Mouse (Mus musculus) MEL (cell line): ENCODE measurements around the gene Wdr5. TPM values are rescaled to one million over a fixed set of nuclear protein-coding genes. Genes with fewer than 3 reads are reported as not detected.
A peak's percentile ranks its signal among the peaks of the same experiment; 100 is the strongest.

ENCODE experiments used
- DNase-seq: peaks from one replicate; pipeline ENCODE4 v3.0.0; 2011; ENCODE audit warnings: low read depth, low spot score
- H3K27ac ChIP-seq: 2 replicates; pipeline ENCODE4 v1.5.1; 2012; ENCODE audit warnings: low read depth, mild to moderate bottlenecking, control low read depth, low read length, moderate library complexity; ENCODE audit not compliant: control insufficient read depth
- H3K27me3 ChIP-seq, 2 experiments: fragments of 150-350 bp in 1 of 2; sonication (generic) in 1 of 2; 2 replicates each; pipeline ENCODE4 v1.6.1; 2012; ENCODE audit warnings: low read length in 2 of 2, mild to moderate bottlenecking in 2 of 2, improper control_type of control experiment in 1 of 2, moderate library complexity in 1 of 2; ENCODE audit not compliant: insufficient read depth in 2 of 2, control insufficient read depth in 1 of 2
- H3K36me3 ChIP-seq, 2 experiments: 2 replicates each; pipeline ENCODE4 v1.6.1; 2012 to 2014; ENCODE audit warnings: low read length in 2 of 2, improper control_type of control experiment in 1 of 2, inconsistent platforms in 1 of 2, mild to moderate bottlenecking in 1 of 2; ENCODE audit not compliant: insufficient read depth in 2 of 2, control insufficient read depth in 1 of 2
- H3K4me1 ChIP-seq, 2 experiments: fragments of 150-350 bp in 1 of 2; sonication (generic) in 1 of 2; 2 replicates each; pipeline ENCODE4 v1.6.1; 2012; ENCODE audit warnings: low read length in 2 of 2, improper control_type of control experiment in 1 of 2, mild to moderate bottlenecking in 1 of 2; ENCODE audit not compliant: insufficient read depth in 2 of 2, control insufficient read depth in 1 of 2
- H3K4me3 ChIP-seq, 2 experiments: fragments of 150-350 bp in 1 of 2; sonication (generic) in 1 of 2; 2 replicates each; pipeline ENCODE4 v1.5.1; 2012; ENCODE audit warnings: low read depth in 2 of 2, low read length in 2 of 2, mild to moderate bottlenecking in 2 of 2, moderate library complexity in 2 of 2, control low read depth in 1 of 2, improper control_type of control experiment in 1 of 2; ENCODE audit not compliant: control insufficient read depth in 1 of 2, insufficient read depth in 1 of 2
- H3K79me2 ChIP-seq: 2 replicates; pipeline ENCODE4 v1.6.1; 2012; ENCODE audit warnings: mild to moderate bottlenecking, low read length, moderate library complexity; ENCODE audit not compliant: control insufficient read depth, poor library complexity, insufficient read depth
- H3K9ac ChIP-seq: 2 replicates; pipeline ENCODE4 v1.6.1; 2012; ENCODE audit warnings: low read depth, mild to moderate bottlenecking, control low read depth, low read length, moderate library complexity; ENCODE audit not compliant: control insufficient read depth, poor library complexity, severe bottlenecking
- H3K9me3 ChIP-seq: fragments of 150-350 bp; sonication (generic); replicated peaks from 2 replicates; pipeline ENCODE4 v1.6.1; 2012; ENCODE audit warnings: mild to moderate bottlenecking, low read length, improper control_type of control experiment, moderate library complexity; ENCODE audit not compliant: insufficient read depth
- BHLHE40 ChIP-seq: IDR thresholded peaks from 2 replicates; pipeline ENCODE4 v1.6.1; 2012; ENCODE audit warnings: low read depth, mild to moderate bottlenecking, inconsistent platforms, low read length, improper control_type of control experiment, borderline replicate concordance
- CHD1 ChIP-seq: IDR thresholded peaks from 2 replicates; pipeline ENCODE4 v1.6.1; 2012; ENCODE audit warnings: low read depth, mild to moderate bottlenecking, inconsistent platforms, low read length, improper control_type of control experiment
- CTCF ChIP-seq, 3 experiments: IDR thresholded peaks in 2 of 3; conservative IDR thresholded peaks in 1 of 3; 2 replicates each; pipeline ENCODE4 v1.5.1; 2011 to 2012; ENCODE audit warnings: low read length in 3 of 3, low read depth in 2 of 3, mild to moderate bottlenecking in 2 of 3, improper control_type of control experiment in 1 of 3, inconsistent platforms in 1 of 3, mixed read lengths in 1 of 3, moderate library complexity in 1 of 3; ENCODE audit not compliant: control insufficient read depth in 1 of 3, insufficient read depth in 1 of 3, poor library complexity in 1 of 3, severe bottlenecking in 1 of 3
- EP300 ChIP-seq, 2 experiments: IDR thresholded peaks; 2 replicates each; pipeline ENCODE4 v1.6.1; 2011; ENCODE audit warnings: improper control_type of control experiment in 2 of 2, low read length in 2 of 2, low read depth in 1 of 2, mild to moderate bottlenecking in 1 of 2
- ETS1 ChIP-seq: IDR thresholded peaks from 2 replicates; pipeline ENCODE4 v1.6.1; 2012; ENCODE audit warnings: low read depth, mild to moderate bottlenecking, inconsistent platforms, low read length, improper control_type of control experiment, moderate library complexity
- GATA1 ChIP-seq: IDR thresholded peaks from 2 replicates; pipeline ENCODE4 v1.6.1; 2011; ENCODE audit warnings: low read depth, low read length, improper control_type of control experiment
- HCFC1 ChIP-seq: IDR thresholded peaks from 2 replicates; pipeline ENCODE4 v1.6.1; 2012; ENCODE audit warnings: low read depth, mild to moderate bottlenecking, inconsistent platforms, low read length, improper control_type of control experiment, moderate library complexity
- MAFK ChIP-seq: IDR thresholded peaks from 2 replicates; pipeline ENCODE4 v1.6.1; 2011; ENCODE audit warnings: low read depth, mild to moderate bottlenecking, low read length, improper control_type of control experiment, borderline replicate concordance
- MAX ChIP-seq: IDR thresholded peaks from 2 replicates; pipeline ENCODE4 v1.6.1; 2011; ENCODE audit warnings: low read length, improper control_type of control experiment
- MXI1 ChIP-seq: IDR thresholded peaks from 2 replicates; pipeline ENCODE4 v1.6.1; 2011; ENCODE audit warnings: mild to moderate bottlenecking, low read depth, low read length, improper control_type of control experiment
- MYB ChIP-seq: IDR thresholded peaks from 2 replicates; pipeline ENCODE4 v1.6.1; 2011; ENCODE audit warnings: mild to moderate bottlenecking, low read depth, low read length, improper control_type of control experiment
- POLR2A ChIP-seq, 2 experiments: IDR thresholded peaks; 2 replicates each; pipeline ENCODE4 v1.6.1; 2011 to 2012; ENCODE audit warnings: low read length in 2 of 2, mild to moderate bottlenecking in 2 of 2, control low read depth in 1 of 2, improper control_type of control experiment in 1 of 2, low read depth in 1 of 2, moderate library complexity in 1 of 2; ENCODE audit not compliant: control insufficient read depth in 1 of 2, insufficient read depth in 1 of 2, poor library complexity in 1 of 2
- RAD21 ChIP-seq: IDR thresholded peaks from 2 replicates; pipeline ENCODE4 v1.6.1; 2011; ENCODE audit warnings: mild to moderate bottlenecking, low read depth, low read length, improper control_type of control experiment
- RCOR1 ChIP-seq: IDR thresholded peaks from 2 replicates; pipeline ENCODE4 v1.6.1; 2012; ENCODE audit warnings: low read depth, mild to moderate bottlenecking, inconsistent platforms, low read length, improper control_type of control experiment
- SIN3A ChIP-seq: IDR thresholded peaks from 2 replicates; pipeline ENCODE4 v1.6.1; 2012; ENCODE audit warnings: low read length, improper control_type of control experiment, inconsistent platforms
- TCF12 ChIP-seq: IDR thresholded peaks from 2 replicates; pipeline ENCODE4 v1.6.1; 2014; ENCODE audit warnings: low read depth, mild to moderate bottlenecking, inconsistent platforms, low read length, improper control_type of control experiment, moderate library complexity
- USF2 ChIP-seq, 2 experiments: IDR thresholded peaks; 2 replicates each; pipeline ENCODE4 v1.6.1; 2011 to 2012; ENCODE audit warnings: improper control_type of control experiment in 2 of 2, low read length in 2 of 2, borderline replicate concordance in 1 of 2, inconsistent platforms in 1 of 2, low read depth in 1 of 2, mild to moderate bottlenecking in 1 of 2; ENCODE audit not compliant: insufficient read depth in 1 of 2
- ZNF384 ChIP-seq: IDR thresholded peaks from 2 replicates; pipeline ENCODE4 v1.6.1; 2012; ENCODE audit warnings: low read depth, mild to moderate bottlenecking, inconsistent platforms, low read length, improper control_type of control experiment
- polyA plus RNA-seq, 2 experiments: library from polyadenylated mRNA; stranded (reverse) in 1 of 2; unstranded in 1 of 2; fragments of >175 nt in 1 of 2; fragments of >200 nt in 1 of 2; gene quantifications; 2 replicates each; pipeline versions ENCODE4 v1.2.1 to v1.2.4; 2012; ENCODE audit warnings: low replicate concordance in 2 of 2, low read depth in 1 of 2; ENCODE audit not compliant: insufficient read length in 2 of 2, insufficient read depth in 1 of 2, missing spikeins in 1 of 2
- total RNA-seq: library from RNA; depleted of rRNA; stranded (reverse); fragments of 300-350 nt; gene quantifications from 2 replicates; pipeline ENCODE4 v1.2.3, GENCODE M21; 2012

Wdr5 gene
- total and polyA plus RNA-seq, 3 experiments = 78.3 to 96.9 TPM; not detected in 1

DNA sequence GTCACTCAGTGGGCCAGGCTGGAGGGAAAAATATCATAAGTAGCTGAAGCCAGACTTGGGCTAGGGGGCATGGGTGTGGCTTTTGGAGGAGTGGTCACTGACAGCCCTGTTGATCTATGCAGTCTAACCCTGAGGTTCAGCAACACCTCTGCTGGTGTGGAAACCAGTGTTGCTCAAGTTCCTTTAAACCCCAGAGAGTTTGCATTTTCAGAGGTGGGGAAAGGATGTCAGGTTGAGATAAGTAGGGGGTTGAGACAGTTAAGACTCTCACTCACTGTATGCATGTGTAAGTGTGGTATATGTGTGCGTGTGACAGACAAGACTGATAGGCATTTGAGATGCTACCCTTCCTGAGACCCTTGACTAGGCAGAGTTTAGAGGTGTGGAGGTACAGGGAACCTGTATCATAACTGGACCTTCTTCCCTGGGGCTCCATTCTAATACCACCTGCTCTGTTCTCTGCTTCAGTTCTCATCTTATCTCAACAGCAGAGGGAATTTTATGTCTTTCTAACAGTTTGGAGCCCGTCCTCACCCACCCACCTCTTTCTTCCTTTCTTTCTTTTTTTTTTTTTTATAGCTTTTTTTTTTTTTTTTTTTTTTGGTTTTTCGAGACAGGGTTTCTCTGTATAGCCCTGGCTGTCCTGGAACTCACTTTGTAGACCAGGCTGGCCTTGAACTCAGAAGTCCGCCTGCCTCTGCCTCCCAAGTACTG lies 27.5 kb upstream of the Wdr5 start (continued):
- TF ChIP-seq MYB (no peak; the same call in 1 of the 2 replicates), ETS1 (peak; percentile 26; the same call in 1 of the 2 replicates), CTCF (IDR thresholded peaks at IDR 0.05 in 2 of 3, conservative IDR thresholded peaks at IDR 0.05 in 1 of 3; ENCODE audit: control insufficient read depth in 1 of 3, insufficient read depth in 1 of 3, low read depth in 2 of 3, low read length in 3 of 3, poor library complexity in 1 of 3, severe bottlenecking in 1 of 3) (no peak)
- TF ChIP-seq, all 39 proteins: peak for 10

DNA sequence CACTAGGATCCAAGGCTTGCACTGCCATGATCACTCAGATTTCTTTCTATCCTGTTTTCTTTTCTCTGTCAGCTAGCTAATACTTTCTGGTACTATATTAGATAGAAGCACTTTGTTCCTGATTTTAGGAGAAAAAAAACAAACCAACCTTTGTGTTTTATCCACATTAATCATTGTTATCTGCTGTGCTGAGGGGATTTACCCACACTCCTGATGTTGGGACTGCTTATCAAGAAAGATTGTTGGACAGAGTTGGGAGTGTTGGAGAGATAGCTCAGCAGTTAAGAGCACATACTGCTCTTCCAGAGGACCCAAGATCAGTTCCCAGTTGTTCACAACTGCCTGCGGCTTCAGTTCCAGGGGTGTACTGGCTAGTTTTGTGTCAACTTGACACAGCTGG lies 26.6 kb upstream of the Wdr5 start:
- no peaks in the 10 kb centered on the region for H3K79me2 ChIP-seq
- peaks cover 13 to 34% of the 10 kb centered on the region in 2 experiments for H3K4me1 ChIP-seq
- DNase-seq = peak; percentile 28
- H3K36me3 ChIP-seq = peaks cover 0 to 17% of the 10 kb centered on the region in 2 experiments; a peak in 2 of 4 replicates
- H3K9me3 ChIP-seq = no peaks in the 10 kb centered on the region
- H3K4me3 ChIP-seq = no peak overlapping the region
- peak; percentile 62 for TF ChIP-seq ZNF384
- peak; percentile 83 for TF ChIP-seq GATA1
- TF ChIP-seq MAX = no peak
- TF ChIP-seq SIN3A = 0 out of 2 replicates have a peak, but pooled peaks have one; percentile 17
- no peak for TF ChIP-seq HCFC1
- TF ChIP-seq RCOR1 = peak; percentile 91
- TF ChIP-seq MXI1 = no peak
- no peak for TF ChIP-seq USF2 (IDR thresholded peaks at IDR 0.05; ENCODE audit: borderline replicate concordance in 1 of 2, insufficient read depth in 1 of 2, low read depth in 1 of 2, low read length in 2 of 2)
- TF ChIP-seq POLR2A (IDR thresholded peaks at IDR 0.05; ENCODE audit: control insufficient read depth in 1 of 2, insufficient read depth in 1 of 2, low read depth in 1 of 2, low read length in 2 of 2, poor library complexity in 1 of 2) = no peak
- peak; percentile 59 to 67 for TF ChIP-seq EP300 (IDR thresholded peaks at IDR 0.05; ENCODE audit: low read depth in 1 of 2, low read length in 2 of 2)
- no peak for TF ChIP-seq BHLHE40
- TF ChIP-seq TCF12 = peak; percentile 62
- peak; percentile 43; the same call in 1 of the 2 replicates for TF ChIP-seq MAFK
- no peak for TF ChIP-seq CHD1
- H3K9ac ChIP-seq = no peak overlapping the region
- H3K27me3 ChIP-seq = no peaks in the 10 kb centered on the region
- no peak overlapping the region for H3K27ac ChIP-seq

DNA sequence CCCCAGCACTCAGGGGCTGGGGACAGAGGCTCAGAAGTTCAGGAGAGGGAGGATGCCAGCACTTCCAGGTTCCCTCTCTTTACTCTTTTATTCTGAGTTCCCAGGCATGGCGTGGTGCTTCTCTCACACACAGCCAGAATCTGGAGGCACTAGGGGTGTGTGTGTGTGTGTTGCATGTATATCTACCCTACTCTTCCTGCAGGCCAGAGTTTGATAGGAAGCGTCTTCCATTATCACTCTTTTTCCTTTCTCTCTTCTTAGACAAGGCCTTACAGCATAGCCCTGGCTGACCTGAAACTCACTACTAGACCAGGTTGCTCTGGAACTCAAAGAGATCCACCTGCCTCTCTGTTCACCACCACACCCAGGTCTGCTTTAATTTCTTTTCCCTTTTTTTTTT lies 24.0 kb upstream of the Wdr5 start:
- Histone ChIP-seq H3K79me2 (no peaks in the 10 kb centered on the region), H3K4me1 (peaks cover 13 to 34% of the 10 kb centered on the region in 2 experiments), H3K4me3 (no peak overlapping the region), H3K27ac (peak overlapping the region; percentile 20; the same call in 1 of the 2 replicates), H3K36me3 (peaks cover 0 to 16% of the 10 kb centered on the region in 2 experiments; a peak in 2 of 4 replicates)
- peak; percentile 38 for DNase-seq
- TF ChIP-seq EP300 (IDR thresholded peaks at IDR 0.05; ENCODE audit: low read depth in 1 of 2, low read length in 2 of 2) = peak in 1 of 2 experiments; percentile 53; a peak in 1 of 4 replicates
- TF ChIP-seq TCF12 = peak; percentile 20; the same call in 1 of the 2 replicates
- no peak for TF ChIP-seq RAD21
- TF ChIP-seq GATA1 = 0 out of 2 replicates have a peak, but pooled peaks have one; percentile 28
- TF ChIP-seq, all 39 proteins: peak for 3
- no peaks in the 10 kb centered on the region for H3K9me3 ChIP-seq
- H3K9ac ChIP-seq = 0 out of 2 replicates have a peak overlapping the region, but pooled peaks have one; percentile 6
- no peaks in the 10 kb centered on the region for H3K27me3 ChIP-seq
